Mouse (Mus musculus) mouse trophoblast stem cell (cell line): ENCODE results near the gene Cldn4.

Experiments
- in situ Hi-C, 2 experiments: fragments of 300-500 bp; cut with MseI, MboI; formaldehyde crosslinking; loops; 2 replicates in 1 of 2; 3 replicates in 1 of 2; pipeline ENCODE4 v1.15.1; 2025

Cldn4 gene

GRCm38 (mm10) chr5:134946857-134947255 lies at the start of gene Cldn4:
Gene Cldn4, minus strand, starts transcription at chr5:134946934.
- in situ Hi-C loops = no loop called here

- in situ Hi-C loops = no loop called here
Observed at GRCm38 (mm10) chr5:134992566-134992965, 45.8 kb upstream of the Cldn4 start.

- in situ Hi-C loops = no loop called here
Observed at GRCm38 (mm10) chr5:134989741-134990140, 43.0 kb upstream of the Cldn4 start.

DNA sequence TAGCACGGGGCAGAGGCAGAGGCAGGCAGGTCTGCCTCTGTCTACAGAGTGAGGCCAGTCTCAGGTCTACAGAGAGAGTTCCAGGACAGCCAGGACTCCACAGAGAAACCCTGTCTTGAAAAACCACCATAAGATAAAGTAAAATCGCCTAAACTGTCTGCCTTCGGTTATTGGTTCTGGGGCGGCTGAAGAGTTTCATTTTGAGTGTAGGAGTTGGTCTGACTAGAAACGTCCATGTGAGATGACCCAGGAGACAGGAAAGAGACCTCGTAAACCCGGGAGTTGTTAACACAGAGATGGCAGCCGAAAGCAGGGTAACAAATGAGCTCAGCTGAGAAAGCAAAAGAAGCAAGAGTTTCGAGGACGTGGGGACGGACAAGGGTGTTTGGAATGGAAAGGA lies 42.4 kb upstream of the Cldn4 start:
- in situ Hi-C loops = no loop called here

DNA sequence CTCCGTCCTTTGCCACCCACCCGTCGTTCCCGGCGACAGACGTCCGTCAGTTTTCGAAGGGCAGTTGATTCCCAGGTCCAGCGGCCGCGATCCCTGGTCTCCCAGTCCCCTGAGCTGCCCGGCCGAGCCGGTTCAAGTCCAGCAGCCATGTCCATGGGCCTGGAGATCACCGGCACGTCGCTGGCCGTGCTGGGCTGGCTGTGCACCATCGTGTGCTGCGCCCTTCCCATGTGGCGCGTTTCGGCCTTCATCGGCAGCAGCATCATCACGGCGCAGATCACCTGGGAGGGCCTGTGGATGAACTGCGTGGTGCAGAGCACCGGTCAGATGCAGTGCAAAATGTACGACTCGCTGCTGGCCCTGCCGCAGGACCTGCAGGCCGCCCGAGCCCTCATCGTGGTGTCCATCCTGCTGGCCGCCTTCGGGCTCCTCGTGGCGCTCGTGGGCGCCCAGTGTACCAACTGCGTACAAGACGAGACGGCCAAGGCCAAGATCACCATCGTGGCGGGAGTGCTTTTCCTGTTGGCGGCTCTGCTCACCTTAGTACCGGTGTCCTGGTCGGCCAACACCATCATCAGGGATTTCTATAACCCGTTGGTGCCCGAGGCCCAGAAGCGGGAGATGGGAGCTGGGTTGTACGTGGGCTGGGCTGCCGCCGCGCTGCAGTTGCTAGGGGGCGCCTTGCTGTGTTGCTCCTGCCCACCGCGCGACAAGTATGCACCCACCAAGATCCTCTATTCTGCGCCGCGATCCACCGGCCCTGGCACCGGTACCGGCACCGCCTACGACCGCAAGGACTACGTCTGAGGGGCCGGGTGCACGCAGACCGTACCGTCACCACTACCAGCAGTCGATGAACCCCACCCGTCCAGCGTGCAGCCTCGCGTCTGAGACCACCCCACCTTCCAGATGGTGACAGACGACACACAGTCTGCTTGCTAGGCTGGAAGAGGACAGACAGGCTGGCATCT lies 39.8 kb upstream of the Cldn4 start:
- in situ Hi-C loops = no loop called here

DNA sequence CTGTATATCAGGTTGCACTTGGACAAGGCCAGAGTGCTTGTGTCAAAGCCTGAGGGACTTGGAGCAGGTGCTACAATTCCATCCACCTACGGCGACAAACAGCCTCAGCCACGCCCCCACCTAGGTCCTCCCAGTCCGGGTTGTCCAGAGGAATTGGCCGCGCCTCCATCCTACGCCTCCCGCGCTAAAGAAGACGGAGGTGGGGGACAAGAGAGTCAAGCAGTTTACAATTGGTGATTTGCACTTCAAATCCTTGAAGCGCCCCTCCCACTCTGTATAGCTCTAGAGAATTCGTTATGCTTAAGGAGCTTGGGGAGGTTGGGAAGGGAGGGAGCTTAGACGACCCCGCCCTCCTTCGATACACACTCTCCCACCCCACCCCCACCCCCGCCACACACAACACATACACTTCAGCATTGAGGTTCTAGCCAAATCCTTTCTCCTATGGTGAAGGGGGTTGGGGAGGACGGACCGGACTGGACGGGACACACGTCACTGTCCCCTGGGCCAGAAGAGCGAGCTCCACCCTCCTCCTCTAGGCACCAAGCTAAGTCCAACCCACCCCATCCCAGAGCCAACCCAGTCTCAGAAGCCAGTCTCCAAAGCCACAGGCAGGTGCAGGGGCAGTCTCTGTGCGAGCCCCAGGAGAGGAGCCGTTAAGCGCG lies 39.0 kb upstream of the Cldn4 start, which contains the start of gene Cldn3:
Gene Cldn3 (plus strand): TSS at position 582 of the 665 bp plus-strand sequence.
- in situ Hi-C loops = no loop called here

DNA sequence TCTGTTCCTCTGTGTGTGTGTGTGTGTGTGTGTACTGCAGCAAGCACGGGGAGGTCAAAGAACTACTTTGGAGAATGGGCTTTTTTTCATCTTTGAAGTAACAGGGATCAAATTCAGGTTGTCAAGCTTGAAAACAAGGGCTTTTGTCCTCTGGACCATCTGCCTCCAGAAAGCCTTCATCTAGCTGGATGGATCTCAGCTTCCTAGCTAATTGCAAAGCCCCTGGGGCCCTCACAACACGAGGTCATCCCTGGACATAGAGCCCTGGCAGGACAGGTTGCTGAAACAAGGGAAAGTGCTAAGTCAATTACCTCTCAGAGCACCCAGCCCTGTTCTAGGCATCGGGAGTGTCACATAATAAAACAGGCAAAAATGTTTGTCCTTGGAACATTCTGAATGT lies 37.0 kb upstream of the Cldn4 start:
- in situ Hi-C loops = no loop called here

DNA sequence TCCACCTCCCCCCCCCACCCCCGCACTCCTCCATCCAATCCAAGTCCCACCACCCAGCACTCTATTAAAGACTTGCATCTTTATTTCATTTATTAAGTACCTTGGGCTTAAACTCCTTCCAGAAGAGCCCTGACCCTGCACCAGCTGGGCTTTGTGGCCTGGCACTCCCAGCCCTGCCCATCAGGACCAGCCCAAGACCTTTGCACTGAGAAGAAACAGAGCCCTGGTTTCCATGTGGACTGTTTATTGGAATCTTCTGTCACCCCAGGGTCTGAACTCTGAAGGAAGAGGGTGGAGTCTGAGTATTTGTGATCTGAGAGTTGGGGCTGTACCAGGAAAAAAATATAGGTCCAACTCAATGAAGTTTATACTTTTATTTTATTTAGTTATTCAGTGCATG lies 36.4 kb upstream of the Cldn4 start:
- in situ Hi-C loops = no loop called here

DNA sequence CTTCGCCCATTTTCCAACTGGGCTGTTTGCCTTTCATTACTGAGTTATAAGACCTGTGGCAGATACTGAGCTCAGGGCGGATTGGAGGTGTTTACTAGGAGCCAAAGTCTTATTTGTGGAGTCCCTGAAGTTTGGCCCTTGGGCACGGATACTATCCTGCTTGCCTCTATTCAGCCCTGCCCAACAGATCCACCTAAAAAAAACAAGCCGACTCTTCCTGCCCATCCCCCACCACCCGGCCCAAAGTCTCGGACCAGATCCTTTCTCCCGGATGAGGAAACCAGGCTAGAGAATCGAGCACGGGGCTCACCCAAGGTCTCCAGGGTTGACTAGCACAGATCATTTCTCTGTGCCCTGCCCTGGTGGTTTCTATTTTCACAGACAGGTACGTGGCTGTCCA lies 34.4 kb upstream of the Cldn4 start:
- in situ Hi-C loops = no loop called here

GRCm38 (mm10) chr5:134977837-134978236 lies 31.1 kb upstream of the Cldn4 start:
- in situ Hi-C loops = no loop called here

DNA sequence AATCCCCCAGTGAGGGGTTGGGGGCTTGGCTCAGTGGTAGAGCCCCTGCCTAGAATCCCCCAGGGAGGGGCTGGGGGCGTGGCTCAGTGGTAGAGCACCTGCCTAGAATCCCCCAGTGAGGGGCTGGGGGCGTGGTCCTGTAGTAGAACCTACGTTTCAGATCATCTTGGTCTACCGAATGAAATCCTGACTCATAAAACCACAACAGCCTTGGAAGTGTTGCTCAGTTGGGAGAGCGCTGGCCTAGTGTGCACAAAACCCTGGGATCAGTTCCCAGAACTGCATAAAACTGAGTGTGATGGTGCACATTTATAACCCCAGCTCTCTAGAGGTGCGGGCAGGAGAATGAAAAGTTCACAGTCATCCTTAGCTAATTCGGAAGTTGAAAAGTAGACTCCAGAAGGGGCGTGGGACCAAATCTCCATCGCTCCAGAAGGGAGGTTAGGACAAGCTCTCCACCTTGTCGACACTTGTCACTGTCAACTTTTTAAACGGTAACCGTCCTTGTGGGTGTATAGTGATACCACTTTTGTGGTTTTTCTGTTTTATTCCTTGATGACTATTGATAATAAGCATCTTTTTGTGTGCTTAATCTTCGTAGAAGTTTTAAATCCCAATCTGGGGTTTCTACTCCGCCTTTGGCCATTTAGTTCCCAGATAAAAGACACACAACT lies 30.0 kb upstream of the Cldn4 start:
- in situ Hi-C loops = no loop called here

DNA sequence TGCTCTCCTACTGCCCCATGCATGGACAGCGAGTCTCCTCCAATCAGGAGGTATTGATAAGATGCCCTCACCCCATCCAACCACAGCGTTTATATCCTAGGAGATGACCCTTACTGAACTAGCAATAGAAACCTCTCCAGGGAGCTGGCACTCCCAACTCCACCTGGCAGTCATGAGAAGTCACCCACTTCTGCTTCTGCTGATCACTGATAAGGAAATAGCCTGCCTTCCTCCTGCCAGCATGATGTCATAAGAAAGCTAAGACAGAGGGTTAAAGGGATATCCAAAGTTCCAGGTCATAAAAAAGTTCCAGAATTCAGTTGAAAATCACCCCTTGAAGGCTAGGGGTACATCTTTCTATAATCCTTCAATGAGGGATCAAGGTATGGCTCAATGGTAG lies 29.4 kb upstream of the Cldn4 start:
- in situ Hi-C loops = no loop called here

DNA sequence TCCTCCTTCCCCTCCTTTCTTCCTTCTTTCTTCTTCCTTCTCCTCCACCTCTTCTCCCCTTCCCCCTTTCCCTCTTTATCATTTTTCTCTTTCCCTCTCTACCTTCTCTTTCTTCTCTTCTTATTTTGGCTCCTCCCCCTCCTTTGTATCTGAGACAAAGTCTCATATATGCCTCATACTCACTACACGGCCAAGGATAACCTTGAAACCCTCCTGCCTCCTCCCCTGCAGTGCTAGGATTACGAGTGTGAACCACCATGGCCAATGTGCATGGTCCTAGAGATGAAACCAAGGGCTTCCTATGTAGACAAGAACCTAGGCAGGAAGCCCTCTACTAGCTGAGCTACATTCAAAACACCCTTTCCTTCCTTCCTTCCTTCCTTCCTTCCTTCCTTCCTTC lies 28.2 kb upstream of the Cldn4 start:
- in situ Hi-C loops = no loop called here

DNA sequence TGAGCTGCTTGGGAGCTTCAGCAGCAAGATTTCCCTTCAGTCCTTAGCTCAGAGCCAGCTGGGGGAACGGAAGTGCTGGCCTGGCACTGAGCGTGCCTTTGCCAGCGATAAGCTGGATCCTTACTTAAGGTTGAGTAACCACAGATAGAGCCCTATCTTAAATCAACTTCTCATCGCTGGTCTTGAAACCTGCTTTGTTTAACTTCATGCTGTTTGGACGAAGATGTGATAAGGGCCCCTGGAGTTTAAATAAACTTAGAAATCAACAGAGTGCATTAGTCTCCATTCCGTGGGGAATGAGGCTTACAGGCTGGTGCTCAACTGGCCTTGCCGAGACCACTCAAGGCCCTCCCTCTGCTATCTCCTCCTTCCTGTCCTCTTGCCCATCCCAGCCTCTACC lies 27.6 kb upstream of the Cldn4 start:
- in situ Hi-C loops = no loop called here

DNA sequence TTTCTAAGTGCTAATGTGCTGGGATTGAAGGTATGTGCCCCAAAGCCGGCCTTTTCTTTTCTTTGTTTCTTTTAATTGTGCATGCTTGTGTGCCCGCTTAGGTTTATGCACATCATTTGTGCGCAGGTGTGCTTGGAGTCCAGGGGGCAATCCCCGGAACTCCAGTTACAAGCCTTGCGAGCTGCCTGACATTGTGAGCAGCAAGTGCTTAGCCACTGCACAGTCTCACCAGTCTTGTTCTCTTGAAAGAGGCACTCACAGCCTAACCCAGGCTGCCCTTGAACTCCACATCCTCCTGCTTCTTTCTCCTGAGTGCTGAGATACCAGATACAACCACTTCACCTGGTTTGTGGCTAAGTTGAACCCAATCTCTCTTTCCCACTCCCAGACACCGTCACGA lies 26.8 kb upstream of the Cldn4 start:
- in situ Hi-C loops = no loop called here

- in situ Hi-C loops = no loop called here
Observed at GRCm38 (mm10) chr5:134973081-134973480, 26.3 kb upstream of the Cldn4 start.

DNA sequence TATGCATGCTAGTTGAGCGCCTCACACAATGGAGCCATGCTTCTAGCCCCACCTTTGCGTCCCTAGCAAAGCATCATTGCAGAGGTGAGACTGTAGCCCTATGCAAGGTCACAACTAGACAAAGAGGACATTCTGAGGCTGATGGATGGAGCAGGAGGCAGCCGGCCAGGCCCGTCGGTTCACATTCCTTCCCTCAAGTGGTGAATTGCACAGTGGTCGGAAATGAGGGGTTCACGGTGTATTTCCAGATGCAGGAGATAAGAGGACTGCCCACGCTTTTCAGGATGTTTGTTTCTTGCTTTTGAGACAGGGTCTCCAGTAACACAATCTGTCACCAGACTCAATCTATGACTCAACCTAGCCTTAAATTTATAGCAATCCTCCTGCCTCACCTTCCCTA lies 23.9 kb upstream of the Cldn4 start:
- in situ Hi-C loops = no loop called here

DNA sequence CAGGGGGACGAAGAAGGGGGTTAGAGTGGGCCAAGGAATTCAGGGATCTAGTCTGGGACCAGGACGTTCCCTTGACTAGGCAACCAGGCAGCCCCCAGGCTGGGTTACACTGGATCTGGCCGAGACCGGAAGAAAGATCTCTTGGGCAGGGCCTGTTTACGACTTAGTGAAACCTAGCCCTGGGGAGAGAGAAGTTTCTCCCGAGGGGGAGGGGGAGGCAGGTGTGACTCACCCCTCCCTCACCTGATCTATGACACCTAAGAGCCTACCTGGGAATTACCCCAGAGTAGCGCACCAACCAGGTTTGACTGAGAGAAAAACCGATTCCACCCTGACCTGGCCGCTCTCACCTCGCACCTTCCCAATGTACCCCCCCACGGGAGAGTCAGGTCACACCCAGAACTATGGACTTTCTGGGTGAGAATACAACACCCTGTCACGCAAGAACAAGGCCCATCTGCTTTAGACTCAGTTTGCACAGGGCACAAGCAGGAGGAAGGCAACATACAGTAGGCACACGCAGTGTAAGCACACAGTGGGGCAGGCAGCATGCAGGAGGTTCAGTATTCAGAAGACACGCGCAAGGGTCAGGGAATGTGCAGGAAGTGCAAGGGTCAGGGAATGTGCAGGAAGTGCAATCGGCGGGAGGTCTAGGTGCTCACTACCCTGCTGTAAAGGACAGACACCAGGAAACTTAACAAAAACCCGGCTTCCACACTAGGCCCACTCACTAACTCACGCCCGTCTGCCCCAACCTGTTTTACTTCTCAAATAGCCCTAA lies 20.6 kb upstream of the Cldn4 start:
- in situ Hi-C loops = loop anchor here in 1 of 2 experiments (5.0 kb wide), 1 partner anchor 55 kb away; no protein-coding TSS in a partner anchor

DNA sequence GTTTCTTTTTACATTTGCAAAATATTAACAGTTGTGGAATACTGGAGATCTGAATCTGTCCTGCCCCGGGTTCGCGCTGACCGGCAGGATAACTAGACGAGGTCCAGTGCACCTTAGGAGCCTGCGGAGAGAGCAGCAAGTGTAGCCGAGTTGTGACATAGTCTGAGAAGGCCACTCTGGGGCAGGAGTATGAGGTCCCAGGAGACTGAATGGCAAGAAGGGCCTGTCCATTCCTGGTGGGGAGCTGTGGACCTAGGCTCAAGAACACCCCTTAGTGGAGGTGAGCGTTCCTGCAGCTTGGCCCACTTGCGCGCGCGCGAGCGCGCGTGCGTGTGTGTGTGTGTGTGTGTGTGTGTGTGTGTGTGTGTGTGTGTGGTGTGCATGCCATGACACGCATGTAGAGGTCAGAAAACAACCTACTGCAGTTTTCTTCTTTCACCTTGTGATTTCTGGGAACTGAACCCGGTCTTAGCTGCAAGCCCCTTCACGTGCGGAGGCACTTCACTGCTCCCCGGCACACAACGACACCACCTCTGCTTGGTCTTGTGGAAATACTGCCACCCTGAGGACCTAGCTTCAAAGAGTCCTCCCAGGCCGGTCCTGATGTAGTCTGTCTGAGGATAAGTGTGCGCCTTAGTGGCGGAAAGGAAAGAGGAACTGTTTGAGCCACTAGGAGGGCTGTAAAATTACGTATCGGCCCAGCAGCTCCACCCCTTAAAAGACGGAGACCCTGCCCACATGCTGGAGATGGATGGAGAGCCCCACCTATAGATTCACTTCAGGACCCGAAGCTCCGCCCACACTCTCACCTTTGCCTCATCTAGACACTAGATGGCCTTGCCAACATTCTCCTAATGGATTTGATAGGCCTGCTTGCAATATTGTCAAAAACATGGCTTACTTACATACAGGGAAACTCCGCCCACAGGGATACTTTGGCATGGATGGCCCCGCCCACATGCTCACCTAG lies 19.4 kb upstream of the Cldn4 start:
- in situ Hi-C loops = loop anchor here in 1 of 2 experiments (5.0 kb wide), 1 partner anchor 54 kb away; no protein-coding TSS in a partner anchor

GRCm38 (mm10) chr5:134965473-134965851 lies 18.7 kb upstream of the Cldn4 start:
- in situ Hi-C loops = loop anchor here in 1 of 2 experiments (5.0 kb wide), 1 partner anchor 53 kb away; no protein-coding TSS in a partner anchor
